Mouse (Mus musculus): ENCODE results near the gene Mxra8. TPM values are rescaled to one million over a fixed set of nuclear protein-coding genes. Genes with fewer than 3 reads are reported as not detected.
A peak's percentile ranks its signal among the peaks of the same experiment; 100 is the strongest.

Gene Mxra8
- polyA plus RNA-seq, 1 experiment from 2014 or later, result 76.6 TPM

DNA sequence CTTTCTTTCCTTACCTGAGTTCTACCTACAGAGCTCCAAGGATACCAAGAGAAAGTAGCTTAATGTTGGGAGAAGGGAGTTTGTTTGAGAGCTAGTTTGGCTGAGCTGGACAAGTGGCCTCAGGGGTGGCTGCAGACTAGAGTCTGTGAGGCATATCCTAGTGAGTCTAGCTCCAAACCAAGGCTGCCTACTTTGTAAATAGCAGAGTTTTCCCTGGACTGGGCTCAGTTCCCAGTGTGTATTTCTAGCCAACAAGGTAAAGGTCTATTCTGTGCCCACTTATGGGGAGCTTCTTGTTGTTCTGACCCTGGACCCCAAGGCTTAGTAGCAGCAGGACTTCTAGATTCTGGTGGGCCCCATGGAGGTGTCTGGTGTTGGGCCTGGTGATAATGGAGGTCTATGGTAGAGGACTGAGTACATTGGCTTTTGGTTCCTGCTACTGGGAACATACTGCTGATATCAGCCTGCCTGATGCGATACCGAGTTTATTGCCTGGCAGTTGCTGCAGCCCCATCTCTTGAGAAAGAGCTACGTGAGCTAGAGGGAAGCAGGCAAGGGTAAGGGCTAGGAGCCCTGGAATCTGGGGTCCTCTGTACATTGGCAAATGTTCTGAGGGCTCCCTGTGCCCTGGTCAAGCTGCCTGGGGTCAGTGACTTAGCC lies 10.4 kb downstream of the Mxra8 start:
- Histone ChIP-seq H3K9ac (no peak overlapping the region), H3K27ac (no peak overlapping the region), H3K4me1 (peaks cover 30% of the 10 kb centered on the region), H3K36me3 (peaks cover 18% of the 10 kb centered on the region), H3K4me3 (no peak overlapping the region), H3K4me2 (replicated peaks) (no peak overlapping the region), H3K27me3 (no peaks in the 10 kb centered on the region), H3K9me3 (no peaks in the 10 kb centered on the region)
- no peak for ATAC-seq (ENCODE audit: low FRiP score, low read depth)
- 95% methylated on average over 3 of the region's 3 CpGs for WGBS

DNA sequence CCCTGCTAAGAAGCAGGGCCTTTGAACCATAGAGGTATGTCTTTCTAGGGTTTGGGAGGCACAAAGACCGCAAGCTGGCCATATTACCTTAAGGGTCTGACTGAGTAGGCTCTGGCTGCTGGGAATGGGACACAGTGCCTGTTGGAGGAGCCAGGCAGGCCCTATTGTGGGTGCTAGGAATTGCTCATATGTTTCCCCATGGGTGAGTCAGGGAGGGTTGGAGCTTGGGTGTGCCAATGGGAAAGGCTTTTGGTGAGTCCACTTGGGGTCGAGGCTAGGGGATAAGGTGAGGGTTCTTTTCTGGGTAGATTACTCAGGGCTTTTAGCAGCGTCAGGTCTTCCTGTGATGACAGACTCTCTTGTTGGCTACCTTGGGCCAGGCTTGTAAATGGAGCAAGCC lies 11.9 kb downstream of the Mxra8 start:
- Histone ChIP-seq H3K4me2 (replicated peaks) (no peak overlapping the region), H3K9me3 (no peaks in the 10 kb centered on the region), H3K9ac (no peak overlapping the region), H3K27ac (no peak overlapping the region), H3K27me3 (no peaks in the 10 kb centered on the region), H3K36me3 (peaks cover 32% of the 10 kb centered on the region), H3K4me1 (peaks cover 28% of the 10 kb centered on the region), H3K4me3 (no peak overlapping the region)
- 84% methylated on average over 3 of the region's 3 CpGs for WGBS
- ATAC-seq (ENCODE audit: low FRiP score, low read depth), result no peak

DNA sequence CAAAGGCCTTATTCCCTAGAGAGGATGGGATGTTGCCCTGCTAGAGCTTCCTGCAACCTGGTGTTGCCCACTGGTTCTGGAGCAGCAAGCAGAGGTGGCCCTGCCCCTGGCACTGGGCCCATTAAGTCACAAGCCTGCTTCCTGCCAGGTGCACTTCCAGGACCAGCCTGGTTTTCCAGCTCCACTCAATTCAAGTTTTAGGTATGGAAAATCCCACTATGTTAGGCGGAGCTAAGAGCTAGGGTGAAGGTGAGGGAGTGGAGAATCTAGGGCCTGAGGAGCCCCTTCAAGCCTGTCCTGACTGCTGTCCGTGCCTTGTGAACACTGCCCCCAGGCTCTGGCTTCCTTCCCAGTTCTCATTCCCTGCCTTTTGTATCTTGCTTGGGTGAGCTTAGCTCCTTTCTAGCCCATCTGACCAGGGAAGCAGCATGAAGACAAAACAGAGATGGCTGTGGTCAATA lies 12.5 kb downstream of the Mxra8 start:
- H3K27ac ChIP-seq, result no peak overlapping the region
- no peak for ATAC-seq (ENCODE audit: low FRiP score, low read depth)
- H3K4me2 ChIP-seq (replicated peaks), result no peak overlapping the region
- no peaks in the 10 kb centered on the region for H3K9me3 ChIP-seq
- H3K4me1 ChIP-seq, result peaks cover 22% of the 10 kb centered on the region
- H3K4me3 ChIP-seq, result no peak overlapping the region
- 87% methylated on average over 2 of the region's 2 CpGs for WGBS
- no peak overlapping the region for H3K9ac ChIP-seq
- no peaks in the 10 kb centered on the region for H3K27me3 ChIP-seq
- peaks cover 38% of the 10 kb centered on the region for H3K36me3 ChIP-seq

DNA sequence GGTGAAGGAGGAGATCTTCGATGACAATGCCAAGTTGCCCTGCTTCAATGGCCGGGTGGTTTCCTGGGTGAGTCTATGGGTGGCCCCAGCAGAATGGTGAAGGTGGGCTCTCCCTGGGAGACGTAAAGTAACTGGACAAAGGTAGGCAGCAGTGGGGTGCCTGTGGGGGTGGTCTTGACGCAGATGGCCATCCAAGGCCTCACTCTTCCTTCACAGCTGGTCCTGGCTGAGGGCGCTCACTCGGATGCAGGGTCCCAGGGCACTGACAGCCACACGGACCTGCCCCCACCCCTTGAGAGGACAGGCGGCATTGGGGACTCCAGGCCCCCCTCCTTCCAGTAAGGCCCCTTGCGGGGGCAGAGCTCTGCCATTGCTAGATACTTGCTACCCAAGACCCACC lies 13.9 kb downstream of the Mxra8 start:
- Histone ChIP-seq H3K4me1 (peaks cover 16% of the 10 kb centered on the region), H3K4me3 (no peak overlapping the region), H3K27me3 (no peaks in the 10 kb centered on the region), H3K27ac (no peak overlapping the region), H3K36me3 (peaks cover 53% of the 10 kb centered on the region), H3K9ac (no peak overlapping the region), H3K4me2 (replicated peaks) (no peak overlapping the region), H3K9me3 (no peaks in the 10 kb centered on the region)
- no peak for ATAC-seq (ENCODE audit: low FRiP score, low read depth)
- 89% methylated on average over 9 of the region's 9 CpGs for WGBS

DNA sequence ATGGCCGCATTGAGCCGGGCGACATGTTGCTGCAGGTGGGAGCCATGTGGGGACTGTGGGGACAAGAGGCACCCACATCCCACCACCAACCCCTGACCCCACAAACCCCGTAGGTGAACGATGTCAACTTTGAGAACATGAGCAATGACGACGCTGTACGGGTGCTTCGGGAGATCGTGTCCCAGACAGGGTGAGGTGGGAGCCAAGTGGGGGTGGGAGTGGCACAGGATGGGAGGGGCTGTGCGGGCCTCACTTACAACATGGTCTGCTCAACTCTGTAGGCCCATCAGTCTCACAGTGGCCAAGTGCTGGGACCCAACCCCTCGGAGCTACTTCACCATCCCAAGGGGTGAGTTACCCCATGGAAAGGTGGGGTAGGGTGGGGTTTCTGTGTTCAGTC lies 15.5 kb downstream of the Mxra8 start:
- H3K36me3 ChIP-seq, result peaks cover 64% of the 10 kb centered on the region
- ATAC-seq (ENCODE audit: low FRiP score, low read depth), result no peak
- 90% methylated on average over 12 of the region's 12 CpGs for WGBS

GRCm38 (mm10) chr4:155856071-155856470 lies 16.6 kb downstream of the Mxra8 start:
- Histone ChIP-seq H3K36me3 (peaks cover 72% of the 10 kb centered on the region), H3K4me3 (no peak overlapping the region), H3K27me3 (no peaks in the 10 kb centered on the region), H3K27ac (no peak overlapping the region), H3K9ac (no peak overlapping the region), H3K4me2 (replicated peaks) (no peak overlapping the region), H3K4me1 (no peaks in the 10 kb centered on the region), H3K9me3 (no peaks in the 10 kb centered on the region)
- 91% methylated on average over 12 of the region's 12 CpGs for WGBS
- ATAC-seq (ENCODE audit: low FRiP score, low read depth), result no peak

More for the DNA sequence above, 15.5 kb downstream of the Mxra8 start:
- Histone ChIP-seq H3K27me3 (no peaks in the 10 kb centered on the region), H3K4me3 (no peak overlapping the region), H3K9ac (no peak overlapping the region), H3K9me3 (no peaks in the 10 kb centered on the region), H3K27ac (no peak overlapping the region), H3K4me2 (replicated peaks) (no peak overlapping the region), H3K4me1 (no peaks in the 10 kb centered on the region; the same call in 1 of the 2 replicates)

DNA sequence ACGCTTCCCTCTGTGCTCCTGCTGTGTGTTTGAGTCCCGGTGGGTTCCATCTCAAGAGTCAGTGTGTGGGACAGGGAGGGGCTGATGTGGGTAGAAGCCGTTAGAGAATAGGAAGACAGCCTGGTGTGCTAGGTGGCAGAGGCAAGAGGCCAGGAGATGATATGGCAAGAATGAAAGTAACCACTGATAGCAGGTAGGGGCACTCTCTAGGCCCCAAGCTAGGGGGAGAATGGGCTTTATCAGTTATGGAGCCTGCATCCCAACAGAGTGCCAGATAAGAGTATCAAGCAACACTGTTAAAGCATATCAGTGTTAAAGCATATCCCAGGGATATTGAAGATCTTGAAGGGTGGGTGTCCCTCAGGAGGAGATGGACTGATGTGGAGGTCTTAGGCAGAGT lies 17.4 kb downstream of the Mxra8 start:
- 72% methylated on average over 3 of the region's 3 CpGs for WGBS
- H3K4me2 ChIP-seq (replicated peaks), result no peak overlapping the region
- no peak overlapping the region for H3K27ac ChIP-seq
- peaks cover 78% of the 10 kb centered on the region for H3K36me3 ChIP-seq
- no peaks in the 10 kb centered on the region for H3K9me3 ChIP-seq
- H3K4me1 ChIP-seq, result no peaks in the 10 kb centered on the region
- no peak overlapping the region for H3K4me3 ChIP-seq
- H3K9ac ChIP-seq, result no peak overlapping the region
- no peaks in the 10 kb centered on the region for H3K27me3 ChIP-seq
- no peak for ATAC-seq (ENCODE audit: low FRiP score, low read depth)

- H3K27me3 ChIP-seq, result no peaks in the 10 kb centered on the region
- H3K9ac ChIP-seq, result no peak overlapping the region
- no peak overlapping the region for H3K4me2 ChIP-seq (replicated peaks)
- no peaks in the 10 kb centered on the region for H3K9me3 ChIP-seq
- ATAC-seq (ENCODE audit: low FRiP score, low read depth), result peak; percentile 64; the same call in 1 of the 2 replicates
- no peak overlapping the region for H3K27ac ChIP-seq
- no peaks in the 10 kb centered on the region for H3K4me1 ChIP-seq
- no peak overlapping the region for H3K4me3 ChIP-seq
- H3K36me3 ChIP-seq, result peaks cover 66% of the 10 kb centered on the region
- WGBS, result 16% methylated on average over 13 of the region's 13 CpGs
Measured at GRCm38 (mm10) chr4:155859318-155859717, 19.8 kb downstream of the Mxra8 start.

- 91% methylated on average over 7 of the region's 7 CpGs for WGBS
- no peak overlapping the region for H3K4me2 ChIP-seq (replicated peaks)
- no peak overlapping the region for H3K9ac ChIP-seq
- ATAC-seq (ENCODE audit: low FRiP score, low read depth), result no peak
- H3K27ac ChIP-seq, result no peak overlapping the region
- H3K27me3 ChIP-seq, result no peaks in the 10 kb centered on the region
- no peaks in the 10 kb centered on the region for H3K4me1 ChIP-seq
- no peaks in the 10 kb centered on the region for H3K9me3 ChIP-seq
- peaks cover 65% of the 10 kb centered on the region for H3K36me3 ChIP-seq
- no peak overlapping the region for H3K4me3 ChIP-seq
Measured at GRCm38 (mm10) chr4:155861787-155862186, 22.3 kb downstream of the Mxra8 start.

GRCm38 (mm10) chr4:155863001-155863400 lies 23.5 kb downstream of the Mxra8 start, which contains the start of gene Tas1r3:
Gene Tas1r3 (minus strand): TSS chr4:155863362.
- no peak within 1 kb of the TSS for H3K4me3 ChIP-seq
- no peak within 1 kb of the TSS for H3K4me2 ChIP-seq (replicated peaks)
- no peaks in the 10 kb centered on the region for H3K9me3 ChIP-seq
- H3K4me1 ChIP-seq, result peaks cover under 1% of the 10 kb centered on the region; the same call in 1 of the 2 replicates
- 74% methylated on average over 5 of the region's 5 CpGs for WGBS
- ATAC-seq (ENCODE audit: low FRiP score, low read depth), result no peak
- H3K36me3 ChIP-seq, result peaks cover 57% of the 10 kb centered on the region
- no peak within 1 kb of the TSS for H3K9ac ChIP-seq
- no peaks in the 10 kb centered on the region for H3K27me3 ChIP-seq
- H3K27ac ChIP-seq, result no peak within 1 kb of the TSS

- ATAC-seq (ENCODE audit: low FRiP score, low read depth), result peak; percentile 10; the same call in 1 of the 2 replicates
- Histone ChIP-seq H3K4me2 (replicated peaks) (peak overlapping the region; percentile 94), H3K4me3 (peak overlapping the region; percentile 75), H3K4me1 (peaks cover 22% of the 10 kb centered on the region), H3K9ac (peak overlapping the region; percentile 84), H3K27ac (no peak overlapping the region), H3K27me3 (no peaks in the 10 kb centered on the region), H3K36me3 (peaks cover 43% of the 10 kb centered on the region), H3K9me3 (no peaks in the 10 kb centered on the region)
- WGBS, result 9% methylated on average over 22 of the region's 22 CpGs
Measured at GRCm38 (mm10) chr4:155868614-155869298, 29.3 kb downstream of the Mxra8 start.

- under 1% methylated on average over 63 of the region's 63 CpGs for WGBS
- peaks cover 50% of the 10 kb centered on the region for H3K36me3 ChIP-seq
Measured at GRCm38 (mm10) chr4:155869317-155870033, 30.0 kb downstream of the Mxra8 start, which contains the start of the genes Cptp and Ints11. Gene Cptp (minus strand): TSS chr4:155869440. Gene Ints11 (plus strand): TSS chr4:155869546.

More at GRCm38 (mm10) chr4:155869317-155870033, 30.0 kb downstream of the Mxra8 start, which contains the start of the genes Cptp and Ints11:
- H3K27me3 ChIP-seq, result no peaks in the 10 kb centered on the region
- H3K4me1 ChIP-seq, result peaks cover 22% of the 10 kb centered on the region
- H3K9me3 ChIP-seq, result no peaks in the 10 kb centered on the region
- H3K4me2 ChIP-seq (replicated peaks), result peak within 1 kb of the TSS; percentile 94
- H3K9ac ChIP-seq, result peak within 1 kb of the TSS; percentile 85
- H3K27ac ChIP-seq, result peak within 1 kb of the TSS; percentile 49; the same call in 1 of the 2 replicates
- ATAC-seq (ENCODE audit: low FRiP score, low read depth), result peak; percentile 96
- H3K4me3 ChIP-seq, result peak within 1 kb of the TSS; percentile 75
